Mouse (Mus musculus) brain, embryonic 14.5 days (tissue): ENCODE measurements around the gene Epsti1.

Experiments used
- CTCF ChIP-seq: fragments of 200-500 bp; IDR thresholded peaks from 2 replicates; pipeline ENCODE4 v1.5.1; 2012; ENCODE audit warnings: inconsistent platforms, mild to moderate bottlenecking, moderate library complexity, borderline replicate concordance; ENCODE audit not compliant: insufficient read depth, insufficient read length; ENCODE audit errors: extremely low read depth
- POLR2A ChIP-seq: fragments of 200-500 bp; IDR thresholded peaks from 2 replicates; pipeline ENCODE4 v1.6.1; 2012; ENCODE audit warnings: mild to moderate bottlenecking, inconsistent platforms, borderline replicate concordance; ENCODE audit not compliant: poor library complexity, insufficient read depth, insufficient read length, severe bottlenecking; ENCODE audit errors: extremely low read depth

- TF ChIP-seq POLR2A = no peak
- no peak for TF ChIP-seq CTCF
Observed at GRCm38 (mm10) chr14:77971355-77971754, 67.3 kb downstream of the Epsti1 start.
